Mouse (Mus musculus) CH12.LX (cell line): ENCODE results near the gene Dhx37. TPM values are rescaled to one million over a fixed set of nuclear protein-coding genes. Genes with fewer than 3 reads are reported as not detected.
"Not testable (repeated sequence)": the region's sequence is repeated elsewhere in the genome, so short reads cannot be mapped to it uniquely, and the experiment has no call there.

Source experiments
- DNase-seq: peaks from one replicate; pipeline ENCODE4 v3.0.0-alpha.2; 2013; ENCODE audit errors: extremely low read depth
- H3K27ac ChIP-seq: 2 replicates; pipeline ENCODE4 v1.5.1; 2012; ENCODE audit warnings: low read depth, mild to moderate bottlenecking, control low read depth, moderate library complexity; ENCODE audit not compliant: insufficient read depth
- H3K27me3 ChIP-seq: replicated peaks from 2 replicates; pipeline ENCODE3; 2012; ENCODE audit warnings: inconsistent platforms
- H3K36me3 ChIP-seq, 2 experiments: replicated peaks in 1 of 2; 2 replicates each; pipeline versions ENCODE3 to v1.6.1; 2012; ENCODE audit warnings: inconsistent platforms in 1 of 2, low read length in 1 of 2, mild to moderate bottlenecking in 1 of 2, mixed read lengths in 1 of 2, moderate library complexity in 1 of 2; ENCODE audit not compliant: control insufficient read depth in 1 of 2, insufficient read depth in 1 of 2
- H3K4me1 ChIP-seq, 2 experiments: 2 replicates each; pipeline ENCODE4 v1.6.1; 2012; ENCODE audit warnings: inconsistent platforms in 1 of 2, moderate library complexity in 1 of 2; ENCODE audit not compliant: insufficient read depth in 2 of 2, control insufficient read depth in 1 of 2
- H3K4me2 ChIP-seq: 2 replicates; pipeline ENCODE4 v1.6.1; 2012; ENCODE audit warnings: low read depth, mild to moderate bottlenecking, control low read depth; ENCODE audit not compliant: poor library complexity, insufficient read depth, severe bottlenecking
- H3K4me3 ChIP-seq, 3 experiments: fragments of 150-350 bp in 1 of 3; sonication (generic) in 1 of 3; replicated peaks in 1 of 3; 2 replicates each; pipeline versions ENCODE3 to v1.5.1; 2011 to 2012; ENCODE audit warnings: low read depth in 2 of 3, low read length in 2 of 3, mild to moderate bottlenecking in 2 of 3, moderate library complexity in 2 of 3, control low read depth in 1 of 3, improper control_type of control experiment in 1 of 3, inconsistent platforms in 1 of 3, mixed read lengths in 1 of 3; ENCODE audit not compliant: poor library complexity in 1 of 3
- H3K79me2 ChIP-seq: replicated peaks from 2 replicates; pipeline ENCODE4 v1.6.1; 2012; ENCODE audit warnings: mild to moderate bottlenecking, moderate library complexity; ENCODE audit not compliant: control insufficient read depth, poor library complexity, insufficient read depth, severe bottlenecking; ENCODE audit errors: extremely low read depth
- H3K9ac ChIP-seq: 2 replicates; pipeline ENCODE4 v1.6.1; 2012; ENCODE audit warnings: low read depth, mild to moderate bottlenecking, control low read depth, moderate library complexity; ENCODE audit not compliant: insufficient read depth
- H3K9me3 ChIP-seq: replicated peaks from 2 replicates; pipeline ENCODE3; 2012; ENCODE audit warnings: low read length, inconsistent platforms, mixed read lengths
- BHLHE40 ChIP-seq: IDR thresholded peaks from 2 replicates; pipeline ENCODE4 v1.6.1; 2011; ENCODE audit warnings: mild to moderate bottlenecking, low read depth, low read length, improper control_type of control experiment
- CTCF ChIP-seq, 2 experiments: IDR thresholded peaks in 1 of 2; conservative IDR thresholded peaks in 1 of 2; 2 replicates each; pipeline ENCODE4 v1.5.1; 2011 to 2012; ENCODE audit warnings: low read depth in 2 of 2, low read length in 2 of 2, improper control_type of control experiment in 1 of 2, inconsistent platforms in 1 of 2, mild to moderate bottlenecking in 1 of 2, moderate library complexity in 1 of 2
- ELF1 ChIP-seq: IDR thresholded peaks from 2 replicates; pipeline ENCODE4 v1.6.1; 2014; ENCODE audit warnings: low read depth, mild to moderate bottlenecking, inconsistent platforms, low read length, improper control_type of control experiment
- EP300 ChIP-seq: IDR thresholded peaks from 2 replicates; pipeline ENCODE4 v1.6.1; 2011; ENCODE audit warnings: low read length, improper control_type of control experiment
- ETS1 ChIP-seq: conservative IDR thresholded peaks from 2 replicates; pipeline ENCODE4 v1.6.1; 2012; ENCODE audit warnings: low read depth, mild to moderate bottlenecking, inconsistent platforms, low read length, improper control_type of control experiment, moderate library complexity
- GABPA ChIP-seq: IDR thresholded peaks from 2 replicates; pipeline ENCODE4 v1.6.1; 2012; ENCODE audit warnings: low read depth, low read length, improper control_type of control experiment, inconsistent platforms; ENCODE audit not compliant: insufficient replicate concordance
- IRF4 ChIP-seq: IDR thresholded peaks from 2 replicates; pipeline ENCODE4 v1.6.1; 2014; ENCODE audit warnings: low read depth, mild to moderate bottlenecking, inconsistent platforms, low read length, improper control_type of control experiment
- JUND ChIP-seq: conservative IDR thresholded peaks from 2 replicates; pipeline ENCODE4 v1.6.1; 2011; ENCODE audit warnings: low read depth, low read length, improper control_type of control experiment
- KAT2A ChIP-seq: IDR thresholded peaks from 2 replicates; pipeline ENCODE4 v1.6.1; 2012; ENCODE audit warnings: low read length, improper control_type of control experiment, inconsistent platforms; ENCODE audit not compliant: insufficient replicate concordance
- MAFK ChIP-seq: IDR thresholded peaks from 2 replicates; pipeline ENCODE4 v1.6.1; 2011; ENCODE audit warnings: low read length, improper control_type of control experiment; ENCODE audit not compliant: insufficient replicate concordance
- MAX ChIP-seq: IDR thresholded peaks from 2 replicates; pipeline ENCODE4 v1.6.1; 2011; ENCODE audit warnings: low read length, improper control_type of control experiment
- MAZ ChIP-seq: IDR thresholded peaks from 2 replicates; pipeline ENCODE4 v1.6.1; 2012; ENCODE audit warnings: low read depth, mild to moderate bottlenecking, inconsistent platforms, low read length, improper control_type of control experiment, moderate library complexity
- MEF2A ChIP-seq: IDR thresholded peaks from 2 replicates; pipeline ENCODE4 v1.6.1; 2014; ENCODE audit warnings: low read depth, mild to moderate bottlenecking, inconsistent platforms, low read length, improper control_type of control experiment, borderline replicate concordance
- MXI1 ChIP-seq: IDR thresholded peaks from 2 replicates; pipeline ENCODE4 v1.6.1; 2011; ENCODE audit warnings: mild to moderate bottlenecking, low read depth, low read length, improper control_type of control experiment
- MYC ChIP-seq: IDR thresholded peaks from 2 replicates; pipeline ENCODE4 v1.6.1; 2011; ENCODE audit warnings: low read depth, mild to moderate bottlenecking, improper control_type of control experiment, low read length
- POLR2A ChIP-seq: IDR thresholded peaks from 2 replicates; pipeline ENCODE4 v1.6.1; 2011; ENCODE audit warnings: low read depth, mild to moderate bottlenecking, improper control_type of control experiment, low read length
- RAD21 ChIP-seq: IDR thresholded peaks from 2 replicates; pipeline ENCODE4 v1.6.1; 2011; ENCODE audit warnings: low read depth, mild to moderate bottlenecking, low read length, improper control_type of control experiment, moderate library complexity
- RCOR1 ChIP-seq: conservative IDR thresholded peaks from 2 replicates; pipeline ENCODE4 v1.6.1; 2012; ENCODE audit warnings: low read depth, mild to moderate bottlenecking, inconsistent platforms, low read length, improper control_type of control experiment
- SMC3 ChIP-seq: IDR thresholded peaks from 2 replicates; pipeline ENCODE4 v1.6.1; 2011; ENCODE audit warnings: low read depth, low read length, improper control_type of control experiment
- TBP ChIP-seq: conservative IDR thresholded peaks from 2 replicates; pipeline ENCODE4 v1.6.1; 2011; ENCODE audit warnings: low read depth, low read length, improper control_type of control experiment
- UBTF ChIP-seq: IDR thresholded peaks from 2 replicates; pipeline ENCODE4 v1.6.1; 2012; ENCODE audit warnings: low read depth, mild to moderate bottlenecking, inconsistent platforms, low read length, improper control_type of control experiment, moderate library complexity
- USF1 ChIP-seq: IDR thresholded peaks from 2 replicates; pipeline ENCODE4 v1.6.1; 2014; ENCODE audit warnings: low read depth, mild to moderate bottlenecking, inconsistent platforms, low read length, improper control_type of control experiment
- ZC3H11A ChIP-seq: IDR thresholded peaks from 2 replicates; pipeline ENCODE4 v1.6.1; 2012; ENCODE audit warnings: low read depth, mild to moderate bottlenecking, inconsistent platforms, low read length, improper control_type of control experiment
- ZKSCAN1 ChIP-seq: IDR thresholded peaks from 2 replicates; pipeline ENCODE4 v1.6.1; 2012; ENCODE audit warnings: low read depth, inconsistent platforms, low read length, improper control_type of control experiment, borderline replicate concordance
- dilution Hi-C: fragments of 300-500 bp; cut with MboI; formaldehyde crosslinking; loops from 2 replicates; pipeline ENCODE4 v1.14.3; 2020; ENCODE audit warnings: low sequenced_read_pairs; ENCODE audit not compliant: extremely low pct_unique_long_range_greater_than_20kb, extremely low pct_ligation_motif_present
- in situ Hi-C: fragments of 300-500 bp; cut with MboI; formaldehyde crosslinking; loops from 3 replicates; pipeline ENCODE4 v1.14.3; 2019; ENCODE audit warnings: low sequenced_read_pairs, low pct_ligation_motif_present, low pct_unique_long_range_greater_than_20kb, mixed read lengths
- polyA plus RNA-seq: library from polyadenylated mRNA; unstranded; fragments of >175 nt; gene quantifications from 2 replicates; pipeline ENCODE4 v1.2.1, GENCODE M21; 2012; ENCODE audit warnings: low read depth; ENCODE audit not compliant: insufficient read length
- total RNA-seq, 2 experiments: library from RNA; depleted of rRNA; stranded (reverse); fragments of 300-350 nt in 1 of 2; fragments of >200 nt in 1 of 2; gene quantifications; 2 replicates each; pipeline ENCODE4 v1.2.3; 2012 to 2014

The Dhx37 gene
- total and polyA plus RNA-seq, 3 experiments = 21.0 to 36.9 (median 26.0) TPM

DNA sequence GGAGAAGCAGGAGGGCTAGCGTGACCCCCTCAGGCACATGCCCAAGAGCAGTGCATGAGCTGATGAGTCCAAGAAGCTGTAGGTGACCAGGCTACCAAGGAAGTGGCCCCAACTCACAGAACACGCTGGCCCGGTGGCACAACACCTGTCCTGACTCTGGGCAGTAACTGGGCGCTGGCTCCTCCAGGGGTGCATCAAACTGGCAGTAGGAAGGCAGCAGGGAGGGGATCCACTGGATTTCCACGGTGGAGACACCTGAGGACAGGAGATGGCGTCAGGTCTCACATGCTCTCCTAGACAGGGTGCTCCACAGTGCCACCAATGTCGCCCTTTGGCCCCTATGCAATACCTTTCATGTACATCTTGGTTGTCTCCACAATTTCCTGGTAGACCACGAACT, 17.7 kb downstream of the Dhx37 start:
- peaks cover 76 to 89% of the 10 kb centered on the region in 2 experiments for H3K36me3 ChIP-seq
- H3K4me1 ChIP-seq = no peaks in the 10 kb centered on the region
- peaks cover 50% of the 10 kb centered on the region for H3K9me3 ChIP-seq
- dilution Hi-C loops = no loop called here
- no peaks in the 10 kb centered on the region for H3K79me2 ChIP-seq
- DNase-seq = no peak
- no peak overlapping the region for H3K4me2 ChIP-seq
- in situ Hi-C loops = no loop called here
- TF ChIP-seq RCOR1 = no peak
- no peak for TF ChIP-seq TBP
- no peak for TF ChIP-seq IRF4
- no peak for TF ChIP-seq BHLHE40
- TF ChIP-seq KAT2A = no peak
- TF ChIP-seq JUND = no peak
- no peak for TF ChIP-seq UBTF
- TF ChIP-seq ZKSCAN1 = no peak
- no peak for TF ChIP-seq ETS1
- no peak for TF ChIP-seq MEF2A
- TF ChIP-seq SMC3 = no peak
- TF ChIP-seq MYC = no peak
- no peak for TF ChIP-seq RAD21
- TF ChIP-seq MXI1 = no peak
- H3K4me3 ChIP-seq = no peak overlapping the region
- no peak overlapping the region for H3K27ac ChIP-seq
- no peaks in the 10 kb centered on the region for H3K27me3 ChIP-seq
- H3K9ac ChIP-seq = no peak overlapping the region

DNA sequence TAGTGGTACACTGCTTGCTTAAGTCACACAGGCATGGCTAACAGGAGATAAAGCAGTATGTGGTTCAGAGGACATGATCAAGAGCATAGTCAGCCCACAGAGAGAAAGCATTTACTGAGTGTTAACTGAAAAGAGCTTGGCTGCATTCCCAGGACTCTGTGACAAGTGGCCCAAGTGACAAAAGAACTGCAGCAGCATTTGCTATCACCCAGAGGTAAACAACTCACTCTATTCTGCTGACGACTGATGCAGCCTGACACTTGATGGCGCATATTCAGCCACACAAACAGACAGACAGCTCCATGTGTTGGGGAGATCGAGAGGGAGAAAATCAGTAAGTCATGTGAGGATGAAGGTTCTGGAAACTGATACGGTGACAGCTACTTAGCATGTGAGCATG, 20.2 kb downstream of the Dhx37 start:
- in situ Hi-C loops = no loop called here
- peaks cover 54 to 64% of the 10 kb centered on the region in 2 experiments for H3K36me3 ChIP-seq
- dilution Hi-C loops = no loop called here

DNA sequence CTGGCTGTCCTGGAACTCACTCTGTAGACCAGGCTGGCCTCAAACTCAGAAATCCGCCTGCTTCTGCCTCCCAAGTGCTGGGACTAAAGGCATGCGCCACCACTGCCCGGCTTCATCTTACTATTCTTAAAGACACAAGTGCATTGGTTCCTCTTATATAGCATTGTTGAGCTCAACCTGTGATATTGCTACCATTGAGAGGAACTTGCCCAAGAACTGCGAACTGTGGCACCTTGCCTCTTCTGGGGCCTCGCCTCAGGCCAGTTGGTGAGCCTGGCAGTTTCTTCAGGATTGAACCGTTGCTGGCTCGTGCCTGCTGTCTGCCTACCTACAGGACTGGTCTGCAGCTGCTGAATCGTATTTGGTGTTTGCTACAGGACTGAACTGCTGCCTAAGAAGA, 21.4 kb downstream of the Dhx37 start:
- DNase-seq, H3K27me3 ChIP-seq, H3K27ac ChIP-seq, H3K9ac ChIP-seq, in situ Hi-C loops, H3K4me2 ChIP-seq, H3K4me3 ChIP-seq, H3K79me2 ChIP-seq, dilution Hi-C loops: not testable (repeated sequence)
- Histone ChIP-seq H3K9me3 (peaks cover 24% of the 10 kb centered on the region), H3K4me1 (peaks cover under 1 to 12% of the 10 kb centered on the region in 2 experiments; a peak in 3 of 4 replicates), H3K36me3 (peaks cover 42 to 52% of the 10 kb centered on the region in 2 experiments)

More for the DNA sequence above, 20.2 kb downstream of the Dhx37 start:
- no peak for DNase-seq
- Histone ChIP-seq H3K79me2 (no peaks in the 10 kb centered on the region), H3K27me3 (no peaks in the 10 kb centered on the region), H3K9ac (no peak overlapping the region), H3K4me3 (no peak overlapping the region), H3K4me1 (peaks cover 0 to under 1% of the 10 kb centered on the region in 2 experiments; a peak in 1 of 4 replicates), H3K4me2 (no peak overlapping the region), H3K9me3 (peaks cover 34% of the 10 kb centered on the region), H3K27ac (no peak overlapping the region)
- TF ChIP-seq ELF1 (no peak), MXI1 (no peak), ZC3H11A (no peak), RAD21 (no peak), MYC (no peak), EP300 (no peak), ZKSCAN1 (no peak), USF1 (no peak), GABPA (no peak), CTCF (conservative IDR thresholded peaks at IDR 0.05 in 1 of 2, IDR thresholded peaks at IDR 0.05 in 1 of 2; ENCODE audit: low read depth in 2 of 2, low read length in 2 of 2) (no peak), TBP (no peak), MAZ (no peak), POLR2A (no peak), MAFK (no peak), MAX (no peak)
